Mouse (Mus musculus) G1E-ER4 (cell line): Measurements from ENCODE around the gene Gm45213. TPM values are rescaled to one million over a fixed set of nuclear protein-coding genes. Genes with fewer than 3 reads are reported as not detected.

ENCODE experiments used
- GATA1 ChIP-seq: IDR thresholded peaks from one replicate; pipeline ENCODE4 v1.8.0; 2012; ENCODE audit warnings: low read length, inconsistent platforms
- polyA plus RNA-seq: library from polyadenylated mRNA; stranded (reverse); fragments of >175 nt; gene quantifications from 2 replicates; pipeline ENCODE4 v1.2.3, GENCODE M21; 2012

Gm45213 gene
- polyA plus RNA-seq, 1 experiment, result not detected

DNA sequence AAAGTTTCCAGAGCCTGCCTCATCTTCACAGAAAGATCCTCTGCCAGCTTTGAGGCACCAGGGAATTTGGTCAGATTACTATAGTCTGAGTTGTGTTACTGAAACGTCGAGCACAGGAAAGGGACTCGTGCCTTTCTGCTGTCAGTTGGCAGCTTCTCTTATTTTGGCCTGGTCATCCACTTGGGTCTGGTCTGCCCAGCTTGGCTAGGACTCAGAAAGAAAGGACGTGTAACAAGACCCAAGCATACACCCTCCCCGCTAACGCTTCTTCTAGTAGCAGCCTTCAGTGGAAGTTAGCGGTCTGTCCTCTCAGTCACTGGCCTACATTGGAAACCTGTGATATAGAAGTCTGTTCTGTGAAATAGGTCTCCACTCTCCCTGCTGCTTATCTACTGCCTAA lies 41.1 kb downstream of the Gm45213 start:
- TF ChIP-seq GATA1, result no peak

GRCm38 (mm10) chr7:66087652-66088051 lies 44.2 kb downstream of the Gm45213 start:
- no peak for TF ChIP-seq GATA1

GRCm38 (mm10) chr7:66088077-66088476 lies 44.7 kb downstream of the Gm45213 start:
- TF ChIP-seq GATA1, result no peak

DNA sequence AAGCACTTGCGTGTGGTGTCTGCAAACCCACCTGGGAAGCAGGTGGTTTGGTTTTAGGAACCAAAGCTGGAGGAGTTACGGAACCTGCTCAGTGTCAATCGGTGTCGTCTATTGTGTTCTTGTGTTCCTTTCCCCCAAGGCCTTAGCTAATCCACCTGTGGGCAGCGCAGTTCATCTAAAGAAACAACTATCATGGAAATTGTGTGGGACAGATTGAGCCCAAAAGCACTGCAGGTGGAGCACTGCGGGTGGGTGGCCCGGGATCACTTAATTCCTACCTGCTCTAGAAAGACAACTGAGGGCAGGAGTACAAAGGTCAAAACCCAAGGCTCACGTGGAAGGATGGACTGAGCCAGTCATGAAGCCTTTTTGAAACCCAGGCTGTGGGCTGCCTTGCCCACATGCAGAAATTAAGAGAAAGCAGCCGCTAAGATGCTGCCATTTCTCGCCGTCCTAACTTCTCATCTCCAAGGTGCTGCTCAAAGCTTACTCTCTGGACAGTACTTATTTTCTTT lies 47.3 kb downstream of the Gm45213 start:
- no peak for TF ChIP-seq GATA1

- no peak for TF ChIP-seq GATA1
Observed at GRCm38 (mm10) chr7:66091553-66091952, 48.2 kb downstream of the Gm45213 start.

- TF ChIP-seq GATA1, result no peak
Observed at GRCm38 (mm10) chr7:66092656-66093055, 49.3 kb downstream of the Gm45213 start.

- TF ChIP-seq GATA1, result no peak
Observed at GRCm38 (mm10) chr7:66094141-66094540, 50.7 kb downstream of the Gm45213 start.

DNA sequence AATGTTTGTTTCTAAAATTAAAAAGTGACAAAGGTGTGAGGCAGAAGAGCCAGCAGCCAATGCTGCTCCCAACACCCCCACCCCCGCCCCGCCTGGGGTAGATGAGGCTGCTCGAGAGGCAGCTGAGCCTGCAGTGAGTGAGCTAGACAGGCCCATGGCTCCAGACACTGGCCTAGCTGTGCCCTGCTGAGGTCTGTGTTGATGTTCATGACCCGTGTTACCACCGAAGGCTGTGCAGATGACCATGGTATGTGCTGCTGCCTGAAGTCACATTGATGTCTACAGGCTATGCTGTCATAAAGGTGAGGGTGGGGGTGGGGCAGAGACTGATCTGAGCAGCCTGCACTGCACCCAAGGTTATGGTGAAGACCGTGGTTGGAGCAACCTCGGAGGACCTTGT lies 55.4 kb downstream of the Gm45213 start:
- TF ChIP-seq GATA1, result no peak

DNA sequence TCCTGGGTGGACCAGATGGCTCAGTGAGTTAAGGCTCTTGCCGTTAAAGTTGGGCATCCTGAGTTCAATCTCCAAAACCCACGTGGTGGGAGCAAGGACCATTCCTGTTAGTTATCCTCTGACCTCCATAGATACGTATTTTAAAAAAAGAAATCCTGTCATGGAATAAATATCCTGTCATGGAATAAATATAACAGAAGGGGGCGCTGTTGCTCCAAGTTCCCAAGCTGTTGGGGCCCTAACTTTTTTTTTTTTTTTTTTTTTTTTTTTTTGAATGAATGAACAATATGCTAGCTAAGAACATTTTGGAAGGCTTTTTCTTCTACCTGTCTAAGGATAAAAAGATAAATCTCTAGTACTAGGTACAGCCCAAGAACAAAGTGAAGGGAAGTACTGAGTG lies 58.5 kb downstream of the Gm45213 start:
- TF ChIP-seq GATA1, result no peak

DNA sequence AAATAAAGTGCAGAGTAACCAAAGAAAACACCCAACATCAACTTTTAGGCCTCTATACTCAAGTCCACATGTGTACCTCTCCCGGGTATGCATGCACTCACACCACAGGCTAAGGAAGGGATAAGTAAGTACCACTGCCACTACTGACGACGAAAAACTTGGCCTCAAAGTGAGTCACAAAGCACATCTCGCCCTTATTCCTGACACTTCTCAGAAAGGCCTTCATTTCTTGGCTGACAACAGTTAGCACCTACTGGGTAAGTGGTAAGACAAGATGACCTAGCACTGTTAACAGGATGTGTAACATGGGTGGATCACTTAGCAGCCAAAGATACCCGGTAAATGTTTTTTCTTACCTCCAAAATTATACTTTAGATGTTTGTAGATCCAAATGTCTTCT lies 61.1 kb downstream of the Gm45213 start:
- TF ChIP-seq GATA1, result no peak

GRCm38 (mm10) chr7:66105771-66106170 lies 62.4 kb downstream of the Gm45213 start:
- no peak for TF ChIP-seq GATA1

DNA sequence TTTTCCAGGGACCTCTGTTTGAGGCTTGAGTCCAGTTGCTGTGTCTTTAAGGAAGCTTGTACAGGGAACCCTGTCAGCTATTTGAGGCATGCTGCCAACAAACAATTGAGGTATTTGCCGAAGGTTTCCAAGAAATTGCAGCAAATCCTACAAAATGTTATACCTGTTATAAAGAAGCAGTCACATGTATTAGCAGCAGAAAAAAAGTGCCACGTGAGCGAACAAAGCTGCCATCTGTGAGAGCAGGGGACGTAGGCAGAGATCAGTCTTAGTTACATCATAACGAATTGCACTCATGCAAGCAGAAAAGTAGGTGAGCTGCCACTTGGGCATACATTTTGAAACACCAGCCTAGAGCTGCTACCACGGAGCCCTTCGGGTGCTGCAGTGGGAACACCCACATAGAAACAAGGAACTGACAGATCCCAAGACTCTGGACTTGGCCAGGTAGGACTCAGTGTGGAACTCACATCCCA lies 63.2 kb downstream of the Gm45213 start:
- no peak for TF ChIP-seq GATA1

DNA sequence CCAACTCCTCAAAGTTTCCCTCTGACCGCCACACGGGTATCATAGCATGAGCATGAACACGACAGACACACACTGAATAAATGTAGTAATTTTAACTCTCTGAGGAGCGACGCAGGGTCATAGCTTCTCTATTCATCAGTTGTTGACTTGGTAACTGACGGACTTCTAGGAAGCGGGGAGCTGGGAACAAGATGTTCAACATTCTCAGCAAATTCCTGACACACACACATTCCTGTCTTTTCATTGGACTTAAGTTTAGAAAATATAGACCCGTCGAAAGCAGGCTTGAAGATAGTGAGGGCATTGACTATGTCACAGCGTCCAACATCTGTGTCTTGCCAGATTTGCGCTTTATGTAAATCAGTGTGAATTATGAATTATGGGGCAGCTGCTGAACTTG lies 63.8 kb downstream of the Gm45213 start:
- TF ChIP-seq GATA1, result no peak

GRCm38 (mm10) chr7:66107930-66108329 lies 64.5 kb downstream of the Gm45213 start:
- TF ChIP-seq GATA1, result no peak

DNA sequence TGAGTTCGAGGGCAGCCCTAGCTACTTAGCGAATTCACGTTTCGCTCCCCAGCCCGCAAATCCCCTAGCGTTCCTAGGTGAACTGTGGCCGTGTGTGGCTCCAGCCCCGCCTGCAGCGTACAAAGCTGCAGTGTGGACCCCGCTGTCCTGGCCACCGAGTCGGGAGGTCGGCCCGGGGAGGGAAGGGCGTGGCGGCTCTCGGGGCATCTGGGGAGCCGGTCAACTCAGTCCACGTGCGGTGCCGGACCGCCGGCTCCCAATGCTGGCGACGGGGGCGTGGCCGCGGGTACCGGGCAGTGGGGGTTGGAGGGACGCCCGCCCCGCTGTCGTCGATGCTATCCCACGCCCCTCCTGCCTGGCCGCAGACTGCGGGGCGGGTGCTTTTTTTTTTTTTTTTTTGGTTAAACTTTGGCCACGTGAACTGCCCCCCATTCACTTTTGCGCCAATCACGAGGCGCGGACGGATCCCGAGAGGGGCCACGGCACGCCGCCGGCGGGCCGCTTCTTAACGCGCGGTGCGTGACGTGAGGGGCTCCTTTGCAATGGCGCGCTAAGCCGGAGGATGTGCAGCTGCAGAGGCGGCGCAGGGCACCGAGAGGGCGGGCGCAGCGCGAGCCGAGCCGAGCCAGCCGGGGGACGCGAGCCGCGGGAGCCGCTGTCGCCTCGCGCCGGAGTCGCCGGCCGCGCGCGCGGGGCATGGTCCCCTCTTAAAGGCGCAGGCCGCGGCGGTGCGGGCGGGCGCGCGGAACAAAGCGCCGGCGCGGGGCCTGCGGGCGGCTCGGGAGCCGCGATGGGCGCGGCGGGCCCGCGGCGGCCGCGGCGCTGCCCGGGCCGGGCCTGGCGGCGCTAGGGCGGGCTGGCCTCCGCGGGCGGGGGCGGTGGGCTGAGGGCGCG lies 65.8 kb downstream of the Gm45213 start, which contains the start of gene Chsy1:
Gene Chsy1, plus strand, starts transcription at position 555 of the 894 bp plus-strand sequence.
- TF ChIP-seq GATA1, result no peak

DNA sequence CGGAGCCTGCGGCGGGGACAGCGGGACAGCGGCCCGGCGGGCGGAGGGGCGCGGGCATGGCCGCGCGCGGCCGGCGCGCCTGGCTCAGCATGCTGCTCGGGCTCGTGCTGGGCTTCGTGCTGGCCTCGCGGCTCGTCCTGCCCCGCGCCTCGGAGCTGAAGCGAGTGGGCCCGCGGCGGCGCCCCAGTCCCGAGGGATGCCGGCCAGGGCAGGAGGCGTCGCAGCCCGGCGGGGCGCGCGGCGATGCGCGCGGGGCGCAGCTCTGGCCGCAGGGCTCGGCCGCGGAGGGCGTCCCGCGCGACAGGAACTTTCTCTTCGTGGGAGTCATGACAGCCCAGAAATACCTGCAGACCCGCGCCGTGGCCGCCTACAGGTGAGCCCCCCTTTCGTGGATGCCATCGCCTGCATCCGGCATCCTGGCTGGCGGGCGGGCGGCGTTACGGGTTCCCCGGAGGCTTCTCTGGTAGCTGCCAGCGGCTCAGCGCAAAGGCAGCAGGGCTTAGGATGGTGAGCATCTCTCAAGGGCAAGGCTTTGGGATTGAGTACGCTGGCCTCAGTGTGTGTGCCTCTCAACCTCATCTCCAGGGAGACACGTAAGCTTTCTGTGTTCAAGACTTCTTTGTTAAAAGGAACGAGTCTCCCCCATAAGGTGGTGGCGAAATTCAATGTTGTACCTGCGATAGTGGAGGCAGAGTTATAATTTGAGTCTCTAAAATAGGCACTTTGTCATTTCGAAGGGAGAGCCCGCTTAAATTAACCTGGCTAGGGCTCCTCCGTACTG lies 66.6 kb downstream of the Gm45213 start:
- TF ChIP-seq GATA1, result no peak
